Mouse (Mus musculus): ENCODE measurements around the gene Cx3cl1. TPM values are rescaled to one million over a fixed set of nuclear protein-coding genes. Genes with fewer than 3 reads are reported as not detected.

Gene Cx3cl1
- total RNA-seq, 1 experiment, result 5.3 TPM

DNA sequence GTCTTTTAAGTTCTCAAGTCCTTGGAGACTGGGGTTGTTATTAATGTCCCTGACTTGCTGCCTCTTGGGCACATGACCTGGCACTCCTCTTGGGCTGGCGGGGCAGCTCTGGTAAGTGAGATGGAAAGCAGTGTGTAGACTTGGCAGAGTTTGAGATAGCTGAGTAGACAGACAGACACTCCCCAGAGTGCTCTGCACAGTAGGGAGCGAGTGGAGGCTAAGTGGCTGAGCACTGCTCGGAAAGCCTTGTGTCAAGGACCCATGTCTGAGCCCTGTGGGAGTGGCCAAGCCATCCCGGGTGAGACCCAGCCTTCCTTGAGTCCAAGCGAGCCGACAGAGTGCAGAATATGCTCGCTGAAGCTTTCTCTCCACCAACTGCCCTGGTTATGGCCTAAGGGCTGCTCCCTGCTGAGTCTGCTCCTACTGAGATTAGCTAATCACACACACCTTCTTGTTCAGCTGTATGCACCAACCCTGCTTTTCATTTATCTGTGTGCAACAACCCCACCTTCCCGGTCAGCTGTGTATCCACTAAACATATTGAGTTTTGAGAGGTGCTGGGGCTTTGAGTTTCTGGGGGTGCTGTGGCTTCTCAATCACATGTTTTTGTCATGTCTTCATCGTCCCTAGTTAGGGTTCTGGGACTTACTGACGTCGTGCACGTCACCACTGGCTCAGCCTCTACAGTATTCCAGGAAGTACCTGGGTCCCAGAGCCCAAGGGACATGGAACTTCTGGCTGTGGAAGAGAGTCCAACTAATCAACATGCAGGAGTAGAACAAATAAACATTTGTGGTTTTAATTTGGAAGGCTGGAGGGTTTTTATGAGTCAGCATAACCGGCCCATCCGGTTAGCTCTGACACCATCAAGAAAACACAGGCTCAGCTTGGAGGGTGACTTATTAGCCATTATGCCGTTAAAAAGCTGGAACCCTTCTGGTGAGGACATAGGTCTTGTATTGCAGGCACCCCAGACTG is 16.0 kb downstream of the Cx3cl1 start:
- in situ Hi-C loops (cut with MboI; ENCODE audit: low sequenced_read_pairs in 2 of 2, unreplicated experiment in 2 of 2), result no loop called here
- peaks cover 2 to 17% of the 10 kb centered on the region in 2 experiments; a peak in 3 of 4 replicates for H3K4me1 ChIP-seq (ENCODE audit: control insufficient read depth in 2 of 2, insufficient read depth in 2 of 2, low read length in 2 of 2, poor library complexity in 1 of 2)
- no peak overlapping the region for H3K27ac ChIP-seq (ENCODE audit: insufficient read depth, low read depth, low read length, poor library complexity, severe bottlenecking)
- TF ChIP-seq ZC3H11A (IDR thresholded peaks at IDR 0.05; ENCODE audit: borderline replicate concordance, low read depth, low read length), result no peak
- TF ChIP-seq CHD2 (IDR thresholded peaks at IDR 0.05; ENCODE audit: low read depth, low read length), result no peak
- TF ChIP-seq HCFC1 (IDR thresholded peaks at IDR 0.05; ENCODE audit: borderline replicate concordance, insufficient read depth, low read length), result no peak
- TF ChIP-seq ZNF384 (IDR thresholded peaks at IDR 0.05; ENCODE audit: low read depth, low read length), result no peak
- TF ChIP-seq MAFK (IDR thresholded peaks at IDR 0.05; ENCODE audit: insufficient read depth, low read depth, low read length), result no peak
- no peaks in the 10 kb centered on the region for H3K9me3 ChIP-seq (ENCODE audit: control insufficient read depth, insufficient read depth, low read depth, low read length)
- no peak overlapping the region for H3K4me3 ChIP-seq (ENCODE audit: insufficient read depth in 1 of 2, low read depth in 1 of 2, low read length in 2 of 2, poor library complexity in 1 of 2, severe bottlenecking in 1 of 2)
- H3K36me3 ChIP-seq (ENCODE audit: control insufficient read depth, insufficient read depth, low read length, poor library complexity, severe bottlenecking), result no peaks in the 10 kb centered on the region
- H3K9ac ChIP-seq (ENCODE audit: insufficient read depth, low read depth, low read length, poor library complexity, severe bottlenecking), result no peak overlapping the region
- peak; percentile 51 for DNase-seq (ENCODE audit: low read depth, low spot score)

DNA sequence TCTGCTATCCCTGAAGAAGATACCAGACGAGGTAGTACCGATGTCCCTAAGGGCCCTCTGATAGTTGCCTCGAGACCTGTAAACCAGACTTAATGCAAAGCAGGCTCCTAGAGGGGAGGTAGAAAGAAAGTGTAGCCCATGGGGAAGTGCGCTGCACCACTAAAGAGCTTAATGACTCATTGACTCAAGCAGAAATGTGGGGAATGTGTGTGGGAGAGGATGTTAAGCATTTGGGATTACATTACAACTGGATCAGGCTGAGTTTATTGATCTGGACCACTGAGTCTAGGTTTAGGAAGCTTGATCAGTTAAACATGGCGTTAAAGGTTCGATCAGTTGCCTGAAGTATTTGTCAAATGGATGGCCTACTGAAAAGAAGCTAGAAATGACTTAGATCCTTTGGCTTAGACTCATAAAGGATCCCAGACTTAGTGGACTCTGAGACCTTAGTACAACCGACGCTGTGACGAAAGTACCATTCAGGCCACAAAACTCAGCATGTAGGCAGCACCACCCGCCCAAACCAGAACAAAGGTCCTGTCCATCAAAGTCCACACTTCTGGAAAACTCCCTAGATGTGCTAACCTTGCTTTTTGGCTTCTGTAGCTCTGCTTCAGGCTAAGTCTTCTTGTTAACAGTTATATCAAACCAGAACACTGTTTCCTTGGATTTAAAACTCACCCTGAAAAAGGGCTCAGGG is 17.6 kb downstream of the Cx3cl1 start:
- H3K4me3 ChIP-seq (ENCODE audit: insufficient read depth in 1 of 2, low read depth in 1 of 2, low read length in 2 of 2, poor library complexity in 1 of 2, severe bottlenecking in 1 of 2), result no peak overlapping the region
- TF ChIP-seq ZNF384 (IDR thresholded peaks at IDR 0.05; ENCODE audit: low read depth, low read length), result no peak
- no peak for TF ChIP-seq ZC3H11A (IDR thresholded peaks at IDR 0.05; ENCODE audit: borderline replicate concordance, low read depth, low read length)
- no peak for TF ChIP-seq HCFC1 (IDR thresholded peaks at IDR 0.05; ENCODE audit: borderline replicate concordance, insufficient read depth, low read length)
- no peak for TF ChIP-seq MAFK (IDR thresholded peaks at IDR 0.05; ENCODE audit: insufficient read depth, low read depth, low read length)
- TF ChIP-seq CHD2 (IDR thresholded peaks at IDR 0.05; ENCODE audit: low read depth, low read length), result no peak
- H3K36me3 ChIP-seq (ENCODE audit: control insufficient read depth, insufficient read depth, low read length, poor library complexity, severe bottlenecking), result no peaks in the 10 kb centered on the region
- no peak for DNase-seq (ENCODE audit: low read depth, low spot score)
- in situ Hi-C loops (cut with MboI; ENCODE audit: low sequenced_read_pairs in 2 of 2, unreplicated experiment in 2 of 2), result no loop called here
- H3K9me3 ChIP-seq (ENCODE audit: control insufficient read depth, insufficient read depth, low read depth, low read length), result no peaks in the 10 kb centered on the region
- no peak overlapping the region for H3K9ac ChIP-seq (ENCODE audit: insufficient read depth, low read depth, low read length, poor library complexity, severe bottlenecking)
- no peak overlapping the region for H3K27ac ChIP-seq (ENCODE audit: insufficient read depth, low read depth, low read length, poor library complexity, severe bottlenecking)
- peaks cover 2 to 17% of the 10 kb centered on the region in 2 experiments; a peak in 3 of 4 replicates for H3K4me1 ChIP-seq (ENCODE audit: control insufficient read depth in 2 of 2, insufficient read depth in 2 of 2, low read length in 2 of 2, poor library complexity in 1 of 2)

DNA sequence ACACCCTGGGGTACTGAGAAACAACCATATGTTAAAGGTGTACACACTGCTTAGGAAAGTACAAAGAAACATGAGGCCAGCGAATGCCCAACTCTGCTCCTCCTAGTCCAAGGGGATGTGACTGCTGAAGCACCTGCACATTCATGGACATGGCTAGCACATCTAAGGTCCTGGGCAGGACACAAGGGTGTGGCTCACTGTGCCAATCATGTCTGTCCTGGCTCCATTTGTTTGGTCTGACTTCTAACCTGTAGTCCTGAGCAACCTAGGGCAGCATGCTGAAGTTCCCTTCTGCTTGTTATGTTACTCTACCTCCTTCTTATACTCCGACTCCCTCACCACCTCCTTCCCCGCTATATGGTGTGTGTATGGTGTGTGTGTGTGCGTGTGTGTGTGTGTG is 22.6 kb downstream of the Cx3cl1 start:
- no peaks in the 10 kb centered on the region for H3K9me3 ChIP-seq (ENCODE audit: control insufficient read depth, insufficient read depth, low read depth, low read length)
- no peaks in the 10 kb centered on the region for H3K4me1 ChIP-seq (ENCODE audit: control insufficient read depth in 2 of 2, insufficient read depth in 2 of 2, low read length in 2 of 2, poor library complexity in 1 of 2)
- no peak overlapping the region for H3K27ac ChIP-seq (ENCODE audit: insufficient read depth, low read depth, low read length, poor library complexity, severe bottlenecking)
- no peak overlapping the region for H3K4me3 ChIP-seq (ENCODE audit: insufficient read depth in 1 of 2, low read depth in 1 of 2, low read length in 2 of 2, poor library complexity in 1 of 2, severe bottlenecking in 1 of 2)
- no peak overlapping the region for H3K9ac ChIP-seq (ENCODE audit: insufficient read depth, low read depth, low read length, poor library complexity, severe bottlenecking)
- no peaks in the 10 kb centered on the region for H3K36me3 ChIP-seq (ENCODE audit: control insufficient read depth, insufficient read depth, low read length, poor library complexity, severe bottlenecking)
- DNase-seq (ENCODE audit: low read depth, low spot score), result no peak
- TF ChIP-seq HCFC1 (IDR thresholded peaks at IDR 0.05; ENCODE audit: borderline replicate concordance, insufficient read depth, low read length) (no peak), CHD2 (IDR thresholded peaks at IDR 0.05; ENCODE audit: low read depth, low read length) (no peak), ZC3H11A (IDR thresholded peaks at IDR 0.05; ENCODE audit: borderline replicate concordance, low read depth, low read length) (no peak), MAFK (IDR thresholded peaks at IDR 0.05; ENCODE audit: insufficient read depth, low read depth, low read length) (no peak), ZNF384 (IDR thresholded peaks at IDR 0.05; ENCODE audit: low read depth, low read length) (no peak)
- in situ Hi-C loops (cut with MboI; ENCODE audit: low sequenced_read_pairs in 2 of 2, unreplicated experiment in 2 of 2), result no loop called here

DNA sequence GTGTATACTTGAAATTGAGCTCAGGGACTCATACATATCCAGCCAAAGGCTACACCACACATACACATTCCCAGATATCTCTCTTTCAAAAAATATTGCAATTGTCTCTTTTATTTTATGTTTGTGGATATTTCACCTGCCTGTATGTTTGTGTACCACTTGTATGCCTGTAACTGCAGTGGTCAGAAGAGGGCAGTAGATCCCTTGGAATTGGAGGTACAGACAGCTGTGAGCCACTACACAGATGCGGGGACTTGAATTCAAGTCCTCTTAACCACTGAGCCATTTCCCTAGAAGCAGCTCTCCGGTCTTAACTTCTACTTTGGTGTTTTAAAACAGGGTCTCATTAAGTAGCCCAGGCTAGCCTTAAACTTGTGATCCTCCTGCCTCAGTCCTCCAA is 23.0 kb downstream of the Cx3cl1 start:
- DNase-seq (ENCODE audit: low read depth, low spot score), result no peak
- no peak overlapping the region for H3K27ac ChIP-seq (ENCODE audit: insufficient read depth, low read depth, low read length, poor library complexity, severe bottlenecking)
- no peak overlapping the region for H3K4me3 ChIP-seq (ENCODE audit: insufficient read depth in 1 of 2, low read depth in 1 of 2, low read length in 2 of 2, poor library complexity in 1 of 2, severe bottlenecking in 1 of 2)
- H3K9ac ChIP-seq (ENCODE audit: insufficient read depth, low read depth, low read length, poor library complexity, severe bottlenecking), result no peak overlapping the region
- in situ Hi-C loops (cut with MboI; ENCODE audit: low sequenced_read_pairs in 2 of 2, unreplicated experiment in 2 of 2), result no loop called here
- H3K36me3 ChIP-seq (ENCODE audit: control insufficient read depth, insufficient read depth, low read length, poor library complexity, severe bottlenecking), result no peaks in the 10 kb centered on the region
- no peak for TF ChIP-seq MAFK (IDR thresholded peaks at IDR 0.05; ENCODE audit: insufficient read depth, low read depth, low read length)
- TF ChIP-seq CHD2 (IDR thresholded peaks at IDR 0.05; ENCODE audit: low read depth, low read length), result no peak
- no peak for TF ChIP-seq ZC3H11A (IDR thresholded peaks at IDR 0.05; ENCODE audit: borderline replicate concordance, low read depth, low read length)
- H3K9me3 ChIP-seq (ENCODE audit: control insufficient read depth, insufficient read depth, low read depth, low read length), result no peaks in the 10 kb centered on the region
- no peaks in the 10 kb centered on the region for H3K4me1 ChIP-seq (ENCODE audit: control insufficient read depth in 2 of 2, insufficient read depth in 2 of 2, low read length in 2 of 2, poor library complexity in 1 of 2)

All from ES-E14 (cell line).